Mouse (Mus musculus) embryonic fibroblast, embryonic 13.5 days (primary cell): ENCODE measurements at regions not wholly inside any gene's neighbourhood (a gene's known extent, or its start where the extent isn't known, plus 50 kb on each side); places are given as distances from the start of the nearest gene placed in this dataset.

ENCODE experiments used
- H3K27ac ChIP-seq: 2 replicates; pipeline ENCODE4 v1.5.1; 2012; ENCODE audit warnings: low read length, control low read depth, inconsistent platforms; ENCODE audit not compliant: insufficient read depth
- H3K4me1 ChIP-seq: 2 replicates; pipeline ENCODE4 v1.6.1; 2011; ENCODE audit warnings: low read length; ENCODE audit not compliant: control insufficient read depth, insufficient read depth
- H3K4me3 ChIP-seq: 2 replicates; pipeline ENCODE4 v1.5.1; 2011; ENCODE audit warnings: mild to moderate bottlenecking, control low read depth, low read length; ENCODE audit not compliant: insufficient read depth
- CTCF ChIP-seq: IDR thresholded peaks from 2 replicates; pipeline ENCODE4 v1.5.1; 2011; ENCODE audit warnings: mild to moderate bottlenecking, control low read depth, low read length, moderate library complexity, borderline replicate concordance; ENCODE audit not compliant: insufficient read depth
- POLR2A ChIP-seq: IDR thresholded peaks from 2 replicates; pipeline ENCODE4 v1.6.1; 2011; ENCODE audit warnings: low read depth, mild to moderate bottlenecking, control low read depth, low read length, moderate library complexity

- H3K27ac ChIP-seq: no peak overlapping the region
- no peaks in the 10 kb centered on the region for H3K4me1 ChIP-seq
- no peak overlapping the region for H3K4me3 ChIP-seq
- TF ChIP-seq CTCF: no peak
- TF ChIP-seq POLR2A: no peak
Observed at GRCm38 (mm10) chr1:194452480-194452879, 165.5 kb upstream of the Plxna2 start.

- TF ChIP-seq CTCF (no peak), POLR2A (no peak)
- H3K27ac ChIP-seq: no peak overlapping the region
- no peak overlapping the region for H3K4me3 ChIP-seq
- no peaks in the 10 kb centered on the region; the same call in 1 of the 2 replicates for H3K4me1 ChIP-seq
Observed at GRCm38 (mm10) chr1:194443681-194444080, 174.3 kb upstream of the Plxna2 start.

GRCm38 (mm10) chr1:194437301-194437700 is 180.7 kb upstream of the Plxna2 start:
- H3K27ac ChIP-seq: no peak overlapping the region
- TF ChIP-seq POLR2A (no peak), CTCF (no peak)
- H3K4me3 ChIP-seq: no peak overlapping the region
- H3K4me1 ChIP-seq: no peaks in the 10 kb centered on the region; the same call in 1 of the 2 replicates

GRCm38 (mm10) chr1:194435060-194435459 is 183.0 kb upstream of the Plxna2 start:
- H3K4me1 ChIP-seq: no peaks in the 10 kb centered on the region; the same call in 1 of the 2 replicates
- TF ChIP-seq POLR2A (no peak), CTCF (no peak)
- H3K27ac ChIP-seq: no peak overlapping the region
- no peak overlapping the region for H3K4me3 ChIP-seq

- no peaks in the 10 kb centered on the region for H3K4me1 ChIP-seq
- H3K4me3 ChIP-seq: no peak overlapping the region
- H3K27ac ChIP-seq: no peak overlapping the region
- no peak for TF ChIP-seq POLR2A
- no peak for TF ChIP-seq CTCF
Observed at GRCm38 (mm10) chr1:194428586-194428985, 189.4 kb upstream of the Plxna2 start.

- no peak overlapping the region for H3K27ac ChIP-seq
Observed at GRCm38 (mm10) chr1:194426293-194426692, 191.7 kb upstream of the Plxna2 start.

GRCm38 (mm10) chr1:194424201-194424600 is 193.8 kb upstream of the Plxna2 start:
- no peaks in the 10 kb centered on the region for H3K4me1 ChIP-seq
- no peak overlapping the region for H3K4me3 ChIP-seq
- TF ChIP-seq POLR2A (no peak), CTCF (no peak)
- no peak overlapping the region for H3K27ac ChIP-seq

More at GRCm38 (mm10) chr1:194426293-194426692, 191.7 kb upstream of the Plxna2 start:
- Histone ChIP-seq H3K4me3 (no peak overlapping the region), H3K4me1 (no peaks in the 10 kb centered on the region)
- TF ChIP-seq CTCF: no peak
- TF ChIP-seq POLR2A: no peak

- Histone ChIP-seq H3K4me3 (no peak overlapping the region), H3K4me1 (no peaks in the 10 kb centered on the region), H3K27ac (no peak overlapping the region)
- TF ChIP-seq CTCF: no peak
- TF ChIP-seq POLR2A: no peak
Observed at GRCm38 (mm10) chr1:194412193-194412592, 205.8 kb upstream of the Plxna2 start.

GRCm38 (mm10) chr1:194411788-194412187 is 206.2 kb upstream of the Plxna2 start:
- H3K4me1 ChIP-seq: no peaks in the 10 kb centered on the region
- no peak overlapping the region for H3K27ac ChIP-seq
- H3K4me3 ChIP-seq: no peak overlapping the region
- TF ChIP-seq POLR2A: no peak
- TF ChIP-seq CTCF: no peak

- Histone ChIP-seq H3K4me3 (no peak overlapping the region), H3K4me1 (peaks cover 3% of the 10 kb centered on the region; the same call in 1 of the 2 replicates), H3K27ac (no peak overlapping the region)
- no peak for TF ChIP-seq CTCF
- TF ChIP-seq POLR2A: no peak
Observed at GRCm38 (mm10) chr1:194399281-194399680, 218.7 kb upstream of the Plxna2 start.
